Mouse (Mus musculus): ENCODE results near the gene Ccdc102a.

Gene Ccdc102a

GRCm38 (mm10) chr8:94919256-94919655 is 1.4 kb upstream of the Ccdc102a start:
- no peak for DNase-seq

GRCm38 (mm10) chr8:94917352-94917751 is 546 bp downstream of the Ccdc102a start:
- peak; percentile 36 to 72 for DNase-seq

- no peak for DNase-seq
Measured at GRCm38 (mm10) chr8:94916960-94917324, 956 bp downstream of the Ccdc102a start.

- no peak for DNase-seq
Measured at GRCm38 (mm10) chr8:94916311-94916959, 1.5 kb downstream of the Ccdc102a start.

- peak in 1 of 2 experiments; percentile 17 for DNase-seq
Measured at GRCm38 (mm10) chr8:94914701-94915101, 3.2 kb downstream of the Ccdc102a start.

GRCm38 (mm10) chr8:94914256-94914655 is 3.6 kb downstream of the Ccdc102a start:
- DNase-seq: no peak

GRCm38 (mm10) chr8:94913061-94913660 is 4.7 kb downstream of the Ccdc102a start:
- DNase-seq: peak; percentile 25 to 62

- peak; percentile 77 to 85 for DNase-seq
Measured at GRCm38 (mm10) chr8:94908847-94909246, 9.1 kb downstream of the Ccdc102a start.

- no peak for DNase-seq
Measured at GRCm38 (mm10) chr8:94907591-94908300, 10.2 kb downstream of the Ccdc102a start.

GRCm38 (mm10) chr8:94904450-94905175 is 13.3 kb downstream of the Ccdc102a start:
- DNase-seq: peak; percentile 55 to 69

- no peak for DNase-seq
Measured at GRCm38 (mm10) chr8:94903709-94904108, 14.2 kb downstream of the Ccdc102a start.

GRCm38 (mm10) chr8:94901031-94901430 is 16.9 kb downstream of the Ccdc102a start:
- no peak for DNase-seq

GRCm38 (mm10) chr8:94900617-94901016 is 17.3 kb downstream of the Ccdc102a start:
- no peak for DNase-seq

GRCm38 (mm10) chr8:94899262-94899661 is 18.6 kb downstream of the Ccdc102a start:
- DNase-seq: no peak

GRCm38 (mm10) chr8:94892917-94893316 is 25.0 kb downstream of the Ccdc102a start:
- no peak for DNase-seq

- no peak for DNase-seq
Measured at GRCm38 (mm10) chr8:94888383-94889036, 29.4 kb downstream of the Ccdc102a start.

GRCm38 (mm10) chr8:94880742-94881141 is 37.2 kb downstream of the Ccdc102a start:
- DNase-seq: no peak

- no peak for DNase-seq
Measured at GRCm38 (mm10) chr8:94876820-94877219, 41.1 kb downstream of the Ccdc102a start.

- peak; percentile 74 to 87 for DNase-seq
Measured at GRCm38 (mm10) chr8:94876197-94876730, 41.6 kb downstream of the Ccdc102a start, which contains the start of gene Dok4. Dok4 (minus strand) TSS chr8:94876330.

GRCm38 (mm10) chr8:94875871-94876150 is 42.1 kb downstream of the Ccdc102a start:
- DNase-seq: no peak

- no peak for DNase-seq
Measured at GRCm38 (mm10) chr8:94875096-94875870, 42.6 kb downstream of the Ccdc102a start.

GRCm38 (mm10) chr8:94874358-94874757 is 43.5 kb downstream of the Ccdc102a start:
- DNase-seq: peak; percentile 66 to 80

All from cerebellum, postnatal 25 days (tissue).